Mouse (Mus musculus) bone marrow macrophage, adult 2 months (primary cell): ENCODE data around the gene Grip1.

Source experiments
- CTCF ChIP-seq: IDR thresholded peaks from 2 replicates; pipeline ENCODE4 v1.5.1; 2012; ENCODE audit warnings: low read depth, mild to moderate bottlenecking, low read length, moderate library complexity
- POLR2A ChIP-seq: IDR thresholded peaks from 2 replicates; pipeline ENCODE4 v1.6.1; 2012; ENCODE audit warnings: mild to moderate bottlenecking, low read depth, low read length, borderline replicate concordance

GRCm38 (mm10) chr10:119831086-119831485 lies 377.5 kb downstream of the Grip1 start:
- TF ChIP-seq CTCF = no peak
- no peak for TF ChIP-seq POLR2A
